Mouse (Mus musculus) monocyte, adult 5-6 weeks (primary cell): ENCODE results near the gene Snapc1. TPM values are rescaled to one million over a fixed set of nuclear protein-coding genes. Genes with fewer than 3 reads are reported as not detected.

Experiments used
- ATAC-seq: fragments of 153-309, 156-312 bp; replicated peaks from 2 replicates; pipeline ENCODE4 v1.8.0; 2017; ENCODE audit warnings: mild to moderate bottlenecking; ENCODE audit not compliant: low TSS enrichment, insufficient number of reproducible peaks, severe bottlenecking, poor library complexity, low FRiP score
- total RNA-seq: library from RNA; stranded (forward); fragments of 200-1000, 200-491, 200-594 nt; gene quantifications from 3 replicates; pipeline ENCODE4 v1.2.3, GENCODE M21; 2017

The Snapc1 gene
- total RNA-seq, 1 experiment from 2014 or later: 22.8 TPM

DNA sequence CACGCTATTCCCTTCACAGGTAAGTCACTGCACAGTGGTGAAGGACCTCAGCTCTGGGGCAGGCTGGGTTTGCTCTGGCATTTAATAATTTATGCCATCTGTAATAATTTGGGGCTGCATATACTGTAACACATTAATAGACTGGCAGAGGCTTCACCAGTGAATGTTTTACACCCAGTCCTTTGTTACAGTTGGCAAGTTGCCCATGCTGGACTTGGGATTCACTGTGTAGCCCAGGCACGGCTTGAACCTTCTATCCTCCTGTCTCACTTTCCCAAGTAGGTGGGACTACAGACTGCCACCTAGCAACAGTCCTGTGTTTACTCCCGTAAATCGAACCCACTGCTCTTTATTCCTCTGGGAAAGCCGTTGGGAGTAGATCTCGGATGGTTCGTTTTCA lies 22.0 kb downstream of the Snapc1 start:
- no peak for ATAC-seq

DNA sequence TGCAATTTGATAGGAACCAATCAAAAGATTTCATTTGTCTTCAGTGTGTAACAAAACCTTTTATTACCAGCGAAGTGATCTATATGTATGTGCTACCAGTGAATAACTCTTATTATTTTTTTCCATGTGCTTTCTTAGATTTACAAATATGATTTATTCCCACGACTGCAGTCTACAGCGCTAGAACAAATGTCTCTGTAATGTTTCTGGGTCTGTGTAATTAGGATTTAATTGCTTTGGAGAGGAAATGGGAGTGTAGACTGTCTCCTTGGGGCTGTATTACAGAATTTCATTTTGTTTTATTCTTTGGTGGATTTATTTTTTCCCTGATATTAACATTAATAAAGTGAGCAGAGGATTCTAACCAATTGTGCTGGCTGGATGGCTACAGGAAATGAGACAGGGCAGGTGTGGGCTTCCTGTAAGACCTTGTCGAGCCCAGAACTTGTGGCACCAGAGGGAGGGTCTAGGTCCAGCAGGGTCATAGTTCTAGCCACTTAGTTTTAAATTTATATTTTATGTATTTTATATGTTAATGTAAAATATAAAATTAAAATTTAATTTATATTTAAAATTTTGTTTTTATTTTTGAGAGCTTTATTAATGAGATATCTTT lies 24.2 kb downstream of the Snapc1 start:
- no peak for ATAC-seq

DNA sequence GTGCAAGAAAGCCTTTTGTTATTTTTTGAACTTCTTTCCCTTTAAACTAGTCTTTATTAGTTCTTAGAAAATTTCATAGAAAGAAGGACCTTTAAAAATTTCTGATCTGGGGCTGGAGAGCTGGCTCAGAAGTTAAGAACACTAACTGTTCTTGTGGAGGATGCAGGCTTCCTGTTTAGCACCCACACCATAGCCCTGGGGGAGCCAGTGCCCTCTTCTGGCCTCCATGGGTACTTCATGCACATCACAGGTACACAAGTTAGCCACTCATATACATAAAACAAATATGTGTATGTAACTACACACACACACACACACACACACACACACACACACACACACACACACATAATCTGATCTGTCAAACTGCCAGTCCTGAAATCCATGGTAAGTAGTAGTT lies 25.3 kb downstream of the Snapc1 start:
- 0 out of 2 replicates have a peak, but pooled peaks have one; percentile 56 for ATAC-seq

GRCm38 (mm10) chr12:73996906-73997296 lies 32.6 kb downstream of the Snapc1 start:
- no peak for ATAC-seq

GRCm38 (mm10) chr12:73997297-73998127 lies 33.2 kb downstream of the Snapc1 start, which contains the start of gene Syt16:
TSS of gene Syt16 (plus strand) at chr12:73997661.
- no peak for ATAC-seq

DNA sequence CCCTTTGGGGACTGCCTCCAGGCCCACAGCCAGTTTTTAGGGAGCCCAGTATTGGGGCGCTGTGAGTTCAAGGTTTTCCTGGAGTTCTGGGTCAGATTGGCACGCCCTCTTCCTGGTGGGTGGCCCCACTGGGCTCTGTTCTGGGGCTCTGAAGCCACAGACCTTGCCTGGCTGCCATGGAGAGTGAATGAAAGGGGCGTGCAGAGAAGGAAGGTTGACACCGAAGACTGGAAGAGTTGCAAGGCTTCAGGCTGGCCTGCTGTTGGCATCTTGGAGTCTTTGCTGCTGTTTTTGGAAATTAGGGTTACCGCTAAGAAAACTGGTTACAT lies 33.8 kb downstream of the Snapc1 start:
- no peak for ATAC-seq

DNA sequence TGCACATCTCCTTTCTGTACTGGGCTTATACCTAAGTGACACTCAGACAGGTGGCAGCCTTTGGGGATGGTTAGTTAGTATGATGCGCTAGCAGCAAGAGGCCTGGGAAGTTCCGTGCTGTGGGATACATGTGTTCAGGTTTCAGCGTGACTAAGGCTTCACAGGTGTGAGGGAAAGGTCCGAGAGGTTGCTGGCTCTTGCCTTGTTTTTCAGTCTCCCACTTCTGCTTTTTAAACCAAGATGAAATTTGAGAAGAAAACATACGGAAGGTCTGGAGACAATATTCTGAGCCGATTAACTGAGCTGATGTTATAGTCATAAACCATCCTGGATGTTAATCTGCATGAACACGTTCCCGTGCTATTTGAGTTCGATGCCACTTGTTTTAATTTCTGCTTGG lies 38.2 kb downstream of the Snapc1 start:
- no peak for ATAC-seq

DNA sequence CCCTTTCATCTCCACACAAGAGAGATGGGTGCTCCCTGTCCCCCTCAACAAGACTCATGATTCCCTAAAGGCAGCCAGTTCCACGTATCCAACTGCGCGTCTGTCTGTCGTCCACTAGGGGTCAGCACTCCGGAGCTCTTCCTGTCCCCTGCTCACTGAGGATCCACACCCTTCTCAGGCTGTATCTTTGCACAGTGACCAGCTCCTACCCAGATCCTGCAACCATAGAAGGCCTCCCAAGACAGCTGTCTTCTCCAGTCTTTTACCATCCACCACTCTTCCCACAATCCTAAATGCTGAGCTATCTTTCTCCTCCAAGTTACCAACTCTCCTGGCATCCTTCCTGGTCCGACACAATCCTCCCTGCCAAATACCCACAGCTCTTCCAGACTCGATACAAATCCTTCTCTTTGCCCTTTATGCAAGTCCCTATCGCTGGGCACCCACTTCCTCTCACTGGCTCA lies 45.2 kb downstream of the Snapc1 start:
- peak; percentile 35 for ATAC-seq

DNA sequence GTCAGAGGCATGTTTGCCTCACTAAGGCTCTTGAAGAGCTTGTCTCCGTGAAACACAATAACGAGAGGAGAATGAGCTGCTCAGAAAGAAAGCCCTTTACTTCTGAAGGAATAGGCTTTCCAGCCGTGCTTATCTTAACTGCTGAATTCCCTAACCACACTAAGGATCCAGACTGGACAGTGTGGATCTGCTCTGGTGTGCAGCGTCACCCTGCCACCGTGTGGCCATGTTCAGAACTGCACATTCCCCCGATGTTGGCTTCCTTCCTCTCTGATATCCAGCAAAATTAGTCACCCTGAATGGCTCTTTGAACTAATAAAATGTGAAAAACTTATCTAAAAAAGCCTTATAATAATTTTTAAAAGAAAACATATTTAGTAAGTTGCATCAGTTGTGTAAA lies 49.5 kb downstream of the Snapc1 start:
- ATAC-seq: no peak

DNA sequence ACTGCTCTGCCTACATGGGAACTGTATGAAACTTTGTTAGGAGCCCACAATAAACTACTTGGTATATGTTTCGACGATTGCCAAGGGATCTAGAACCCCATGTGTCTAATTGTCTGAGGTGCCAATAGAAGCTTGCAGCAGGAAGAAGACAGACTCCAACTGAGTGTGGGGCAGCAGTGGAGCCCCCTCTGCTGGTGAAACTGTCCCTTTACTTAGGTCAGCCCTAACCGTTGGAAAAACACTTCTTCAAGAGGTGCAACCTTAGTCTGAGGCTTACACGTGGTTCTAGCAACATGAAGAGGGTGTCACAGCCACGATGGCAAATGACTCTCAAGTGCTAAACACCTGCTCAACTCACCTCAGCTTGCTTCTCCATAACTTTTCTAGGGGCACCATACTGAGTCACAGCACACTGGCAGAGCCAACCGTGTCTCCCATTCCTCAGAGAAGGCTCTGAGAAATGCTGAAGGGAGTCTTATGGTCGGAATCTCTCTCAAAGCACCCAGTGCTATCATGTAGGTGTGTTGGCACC lies 50.5 kb downstream of the Snapc1 start:
- no peak for ATAC-seq

DNA sequence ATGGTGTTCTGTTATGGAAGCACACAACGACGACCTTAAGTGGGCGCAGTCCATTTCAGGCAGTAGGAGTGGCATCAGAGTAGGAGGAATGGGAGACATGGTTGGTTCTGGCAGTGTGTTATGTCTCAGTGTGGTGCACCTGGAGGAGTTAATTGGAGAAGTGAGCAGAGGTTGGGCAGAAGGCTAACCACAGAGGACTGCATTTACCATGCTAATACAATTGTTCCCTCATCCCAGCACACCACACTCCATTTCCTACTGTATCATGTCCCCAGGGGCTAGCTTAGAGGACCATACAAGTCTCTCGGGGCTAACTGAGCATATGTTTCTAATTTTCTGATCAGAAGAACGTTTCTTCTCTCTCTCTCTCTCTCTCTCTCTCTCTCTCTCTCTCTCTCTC lies 51.2 kb downstream of the Snapc1 start:
- ATAC-seq: no peak

- no peak for ATAC-seq
Observed at GRCm38 (mm10) chr12:74023260-74023659, 59.0 kb downstream of the Snapc1 start.

- ATAC-seq: no peak
Observed at GRCm38 (mm10) chr12:74024912-74025311, 60.6 kb downstream of the Snapc1 start.

Other genes starting within 250 kb of the Snapc1 start
- 87.0 to 108 TPM (median 106 TPM) in 3 replicates for gene Hif1a, start 63.1 kb upstream of the Snapc1 start, total RNA-seq
- not detected in 3 replicates for gene Gm49321, start 26.8 kb upstream of the Snapc1 start, total RNA-seq
- not detected in 3 replicates for gene Syt16, start 33.2 kb downstream of the Snapc1 start, total RNA-seq